Mouse (Mus musculus) lung, postnatal 0 days (tissue): ENCODE measurements around the gene Hes3.

ENCODE experiments used
- CTCF ChIP-seq: IDR thresholded peaks from 2 replicates; pipeline ENCODE4 v1.5.1; 2016; ENCODE audit warnings: antibody characterized with exemption, mild to moderate bottlenecking
- EP300 ChIP-seq: IDR thresholded peaks from 2 replicates; pipeline ENCODE4 v1.6.1; 2016; ENCODE audit warnings: antibody characterized with exemption, mild to moderate bottlenecking, control low read depth

GRCm38 (mm10) chr4:152303172-152303571 lies 11.7 kb upstream of the Hes3 start:
- no peak for TF ChIP-seq CTCF
- TF ChIP-seq EP300 = no peak
